Mouse (Mus musculus): ENCODE results near the gene Dclk3.

- TF ChIP-seq CTCF (IDR thresholded peaks at IDR 0.05; ENCODE audit: insufficient read depth, low read depth, low read length): no peak
- no peak for TF ChIP-seq POLR2A (IDR thresholded peaks at IDR 0.05; ENCODE audit: insufficient read depth, low read depth, low read length)
Measured at GRCm38 (mm10) chr9:111535445-111536064, 96.7 kb downstream of the Dclk3 start.
